Mouse (Mus musculus) embryonic fibroblast, embryonic 13.5 days (primary cell): ENCODE data around the gene Mospd3.

Experiments
- CTCF ChIP-seq: IDR thresholded peaks from 2 replicates; pipeline ENCODE4 v1.5.1; 2011; ENCODE audit warnings: mild to moderate bottlenecking, control low read depth, low read length, moderate library complexity, borderline replicate concordance; ENCODE audit not compliant: insufficient read depth
- POLR2A ChIP-seq: IDR thresholded peaks from 2 replicates; pipeline ENCODE4 v1.6.1; 2011; ENCODE audit warnings: low read depth, mild to moderate bottlenecking, control low read depth, low read length, moderate library complexity

DNA sequence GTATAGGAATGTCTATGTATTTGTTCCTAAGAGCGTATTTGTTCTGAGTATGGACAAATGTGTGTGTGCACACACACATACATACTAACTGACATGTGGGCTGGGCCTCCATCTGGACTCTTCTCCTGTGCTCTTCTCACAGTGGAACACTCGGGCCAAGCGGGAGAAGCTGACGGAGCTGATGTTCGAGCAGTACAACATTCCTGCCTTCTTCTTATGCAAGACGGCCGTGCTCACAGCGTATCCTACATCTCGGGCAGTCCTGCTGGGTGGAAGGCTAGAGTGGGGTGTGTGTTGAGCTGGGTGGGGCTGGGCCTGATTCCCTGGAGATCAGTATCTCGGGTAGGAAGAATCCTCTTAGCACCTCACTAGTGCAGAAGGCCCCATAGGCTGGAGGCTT is 37.9 kb downstream of the Mospd3 start:
- TF ChIP-seq CTCF = no peak
- TF ChIP-seq POLR2A = no peak
